Mouse (Mus musculus): Measurements from ENCODE around the gene RPS10-NUDT3. TPM values are rescaled to one million over a fixed set of nuclear protein-coding genes. Genes with fewer than 3 reads are reported as not detected.

The RPS10-NUDT3 gene
- polyA plus RNA-seq, 1 experiment from 2014 or later: not detected

DNA sequence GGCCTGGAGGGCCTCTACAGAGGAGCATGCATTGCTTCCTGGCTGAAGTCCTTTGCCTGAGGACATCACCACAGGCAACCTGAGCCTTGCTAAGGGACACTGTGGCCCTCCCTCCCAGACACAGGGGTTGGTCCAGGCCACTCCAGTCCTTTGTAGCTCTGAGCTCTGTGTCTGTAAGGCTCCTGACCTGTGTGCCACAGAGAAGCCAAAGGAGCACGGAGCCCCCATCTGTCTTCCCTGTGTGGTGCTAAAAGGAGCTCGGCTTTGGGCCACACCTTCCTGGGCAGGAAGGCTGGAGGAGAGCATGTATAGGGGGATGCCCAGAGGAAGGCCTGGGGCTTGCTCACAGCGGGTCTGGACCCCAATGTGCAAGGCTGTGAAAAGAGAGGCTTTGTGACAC lies 93.0 kb downstream of the RPS10-NUDT3 start:
- Histone ChIP-seq H3K4me2 (no peak overlapping the region), H3K36me3 (no peaks in the 10 kb centered on the region), H3K27me3 (no peaks in the 10 kb centered on the region), H3K4me1 (no peaks in the 10 kb centered on the region), H3K4me3 (no peak overlapping the region), H3K9me3 (no peaks in the 10 kb centered on the region), H3K9ac (no peak overlapping the region), H3K27ac (no peak overlapping the region)
- ATAC-seq (ENCODE audit: insufficient number of reproducible peaks, low FRiP score, low TSS enrichment, low read depth): no peak
- WGBS: 70% methylated on average over 3 of the region's 3 CpGs

DNA sequence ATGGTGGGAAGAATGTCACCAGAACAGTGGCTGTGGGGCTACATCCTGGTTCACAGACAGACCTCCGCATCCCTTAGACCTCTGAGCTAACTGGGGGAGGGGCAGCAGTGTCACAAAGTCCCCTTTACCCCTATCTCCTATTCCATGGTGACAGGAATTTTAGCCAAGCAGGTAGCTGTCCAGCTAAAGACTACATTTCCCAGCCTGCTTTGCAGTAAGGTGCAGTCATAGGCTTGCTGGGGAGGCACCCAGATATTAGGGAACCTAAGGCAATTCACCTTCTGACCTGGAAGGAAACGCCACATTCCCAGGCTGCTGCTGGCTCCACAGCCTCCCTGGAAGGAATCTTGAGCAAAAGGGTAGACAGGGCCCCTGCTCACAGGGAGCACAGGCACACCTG lies 93.8 kb downstream of the RPS10-NUDT3 start:
- no peak for ATAC-seq (ENCODE audit: insufficient number of reproducible peaks, low FRiP score, low TSS enrichment, low read depth)
- H3K27ac ChIP-seq: no peak overlapping the region
- no peak overlapping the region for H3K4me2 ChIP-seq
- H3K36me3 ChIP-seq: no peaks in the 10 kb centered on the region
- no peak overlapping the region for H3K9ac ChIP-seq
- H3K9me3 ChIP-seq: no peaks in the 10 kb centered on the region
- no peak overlapping the region for H3K4me3 ChIP-seq
- no peaks in the 10 kb centered on the region for H3K27me3 ChIP-seq
- no peaks in the 10 kb centered on the region for H3K4me1 ChIP-seq
- 58% methylated on average over 2 of the region's 2 CpGs for WGBS

DNA sequence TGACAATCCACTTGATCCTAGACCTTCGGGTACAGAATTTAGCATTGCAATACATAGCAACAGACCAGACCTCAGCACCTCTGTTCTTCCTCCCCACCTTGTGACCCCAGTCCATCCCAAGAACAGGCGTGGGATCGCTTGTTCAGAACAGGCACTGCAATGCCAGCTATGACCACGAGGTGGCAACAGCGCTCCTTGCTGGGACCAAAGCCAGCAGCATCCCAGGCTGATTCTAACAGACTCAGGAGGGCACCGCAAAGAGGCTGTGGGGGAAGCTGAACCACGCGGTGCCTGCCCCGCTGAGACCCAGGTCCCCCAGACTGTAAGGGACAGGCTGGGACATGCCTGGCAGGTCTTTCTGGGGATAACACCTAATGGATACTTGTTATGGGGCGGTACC lies 100.3 kb downstream of the RPS10-NUDT3 start:
- ATAC-seq (ENCODE audit: insufficient number of reproducible peaks, low FRiP score, low TSS enrichment, low read depth): 0 out of 2 replicates have a peak, but pooled peaks have one; percentile 19
- H3K4me3 ChIP-seq: no peak overlapping the region

DNA sequence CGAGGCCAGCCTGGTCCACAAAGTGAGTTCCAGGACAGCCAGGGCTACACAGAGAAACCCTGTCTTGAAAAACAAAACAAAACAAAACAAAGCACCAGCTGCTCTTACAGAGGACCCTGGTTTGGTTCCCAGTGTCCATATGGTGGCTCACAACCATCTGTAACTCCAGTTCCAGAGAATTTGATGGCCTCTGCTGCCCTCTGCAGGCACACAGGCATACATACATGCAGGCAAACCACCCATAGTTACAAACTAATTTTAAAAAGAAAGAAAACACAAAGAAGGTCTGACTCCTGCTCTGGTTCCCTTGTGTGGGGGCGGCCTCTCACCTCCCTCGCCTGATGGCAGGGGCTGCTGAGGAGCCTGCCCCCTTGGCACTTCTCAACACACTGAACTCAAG lies 101.7 kb downstream of the RPS10-NUDT3 start:
- WGBS: 87% methylated on average over 3 of the region's 3 CpGs
- H3K36me3 ChIP-seq: no peaks in the 10 kb centered on the region
- no peaks in the 10 kb centered on the region for H3K9me3 ChIP-seq
- no peak overlapping the region for H3K4me3 ChIP-seq
- no peak for ATAC-seq (ENCODE audit: insufficient number of reproducible peaks, low FRiP score, low TSS enrichment, low read depth)
- H3K9ac ChIP-seq: no peak overlapping the region
- peaks cover 2% of the 10 kb centered on the region; the same call in 1 of the 2 replicates for H3K4me1 ChIP-seq
- no peaks in the 10 kb centered on the region for H3K27me3 ChIP-seq
- no peak overlapping the region for H3K27ac ChIP-seq
- H3K4me2 ChIP-seq: no peak overlapping the region

More for the DNA sequence above, 100.3 kb downstream of the RPS10-NUDT3 start:
- Histone ChIP-seq H3K9me3 (no peaks in the 10 kb centered on the region), H3K9ac (no peak overlapping the region), H3K4me1 (peaks cover 2% of the 10 kb centered on the region; the same call in 1 of the 2 replicates), H3K36me3 (no peaks in the 10 kb centered on the region), H3K27ac (no peak overlapping the region), H3K4me2 (no peak overlapping the region), H3K27me3 (no peaks in the 10 kb centered on the region)
- WGBS: 5% methylated on average over 10 of the region's 10 CpGs

DNA sequence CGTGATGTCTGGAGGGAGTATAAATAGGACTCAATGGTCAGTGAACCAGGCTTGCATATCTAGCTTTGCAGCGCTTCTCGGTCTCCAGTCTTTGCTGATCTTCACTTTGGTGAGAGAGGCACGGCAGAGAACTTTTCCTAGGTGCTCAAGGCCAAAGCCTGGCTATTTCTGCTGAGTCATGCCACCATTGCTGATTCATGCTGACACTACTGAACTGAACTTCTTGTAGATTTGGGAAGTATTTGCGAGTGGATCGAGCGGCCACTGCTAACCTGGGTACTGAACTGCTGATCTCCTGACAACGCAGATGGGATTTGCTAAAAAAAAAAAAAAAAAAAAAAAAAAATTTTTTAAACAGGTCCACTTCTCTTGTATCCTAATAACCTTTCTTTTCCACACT lies 102.9 kb downstream of the RPS10-NUDT3 start:
- 82% methylated on average over 8 of the region's 8 CpGs for WGBS
- no peak for ATAC-seq (ENCODE audit: insufficient number of reproducible peaks, low FRiP score, low TSS enrichment, low read depth)

More for the DNA sequence above, 102.9 kb downstream of the RPS10-NUDT3 start:
- Histone ChIP-seq H3K36me3 (no peaks in the 10 kb centered on the region), H3K27ac (no peak overlapping the region), H3K9me3 (no peaks in the 10 kb centered on the region), H3K4me3 (no peak overlapping the region), H3K4me1 (peaks cover 2% of the 10 kb centered on the region; the same call in 1 of the 2 replicates), H3K27me3 (no peaks in the 10 kb centered on the region), H3K9ac (no peak overlapping the region), H3K4me2 (no peak overlapping the region)

Other genes with a start within 250 kb of the RPS10-NUDT3 start
- 0.54 and 0.55 TPM in 2 replicates for gene Grm4, start 113.8 kb downstream of the RPS10-NUDT3 start, polyA plus RNA-seq (2015; fragmentation: Nextera tagmentation; extraction: Ambion mirVana)
- 161 and 167 TPM in 2 replicates for gene Hmga1, start 78.7 kb downstream of the RPS10-NUDT3 start, polyA plus RNA-seq (2015; fragmentation: Nextera tagmentation; extraction: Ambion mirVana)
- 28.4 TPM in 2 replicates for gene AI413582, start 69.5 kb downstream of the RPS10-NUDT3 start, polyA plus RNA-seq (2015; fragmentation: Nextera tagmentation; extraction: Ambion mirVana)
- 84.9 and 85.0 TPM in 2 replicates for gene Nudt3, start 11.7 kb downstream of the RPS10-NUDT3 start, polyA plus RNA-seq (2015; fragmentation: Nextera tagmentation; extraction: Ambion mirVana)
- 793 and 967 TPM in 2 replicates for gene Rps10, start 1.4 kb upstream of the RPS10-NUDT3 start, polyA plus RNA-seq (2015; fragmentation: Nextera tagmentation; extraction: Ambion mirVana)
- gene Pacsin1, start 20.3 kb upstream of the RPS10-NUDT3 start, polyA plus RNA-seq (2015; fragmentation: Nextera tagmentation; extraction: Ambion mirVana): 2.5 and 3.4 TPM in 2 replicates
- 0.12 TPM in 1 of 2 replicates, not detected in the other for gene Spdef, start 93.7 kb upstream of the RPS10-NUDT3 start, polyA plus RNA-seq (2015; fragmentation: Nextera tagmentation; extraction: Ambion mirVana)
- gene D17Wsu92e, start 185.4 kb upstream of the RPS10-NUDT3 start, polyA plus RNA-seq (2015; fragmentation: Nextera tagmentation; extraction: Ambion mirVana): 16.4 and 17.0 TPM in 2 replicates
- gene Snrpc, start 202.9 kb upstream of the RPS10-NUDT3 start, polyA plus RNA-seq (2015; fragmentation: Nextera tagmentation; extraction: Ambion mirVana): 270 and 277 TPM in 2 replicates
- gene Uhrf1bp1, start 221.2 kb upstream of the RPS10-NUDT3 start, polyA plus RNA-seq (2015; fragmentation: Nextera tagmentation; extraction: Ambion mirVana): 4.5 and 5.7 TPM in 2 replicates

Data from limb, embryonic 15.5 days (tissue).